Mouse (Mus musculus) cerebellum, adult 2 months (tissue): ENCODE results near the gene Dennd6a.

ENCODE experiments used
- CTCF ChIP-seq: fragments of 200-500 bp; IDR thresholded peaks from 2 replicates; pipeline ENCODE4 v1.5.1; 2011; ENCODE audit warnings: low read depth, mild to moderate bottlenecking, control low read depth, low read length, moderate library complexity, borderline replicate concordance; ENCODE audit not compliant: insufficient read depth
- POLR2A ChIP-seq: fragments of 200-500 bp; IDR thresholded peaks from 2 replicates; pipeline ENCODE4 v1.6.1; 2011; ENCODE audit warnings: low read length, control low read depth, borderline replicate concordance; ENCODE audit not compliant: insufficient read depth

- TF ChIP-seq POLR2A, result no peak
- no peak for TF ChIP-seq CTCF
Observed at GRCm38 (mm10) chr14:26533267-26533666, 40.4 kb upstream of the Dennd6a start.
